Mouse (Mus musculus) G1E (cell line): ENCODE data around the gene Jag2. TPM values are rescaled to one million over a fixed set of nuclear protein-coding genes. Genes with fewer than 3 reads are reported as not detected.

Source experiments
- ATAC-seq: 2 replicates; pipeline ENCODE4 v1.8.0; 2016; ENCODE audit warnings: mild to moderate bottlenecking; ENCODE audit not compliant: insufficient number of reproducible peaks, poor library complexity, low FRiP score, severe bottlenecking; ENCODE audit errors: extremely low read depth
- DNase-seq: peaks from one replicate; pipeline ENCODE4 v3.0.0; 2012; ENCODE audit warnings: low spot score
- H3K27me3 ChIP-seq: 2 replicates; pipeline ENCODE4 v1.6.1; 2012; ENCODE audit warnings: mild to moderate bottlenecking, low read length, inconsistent platforms; ENCODE audit not compliant: insufficient read depth
- H3K36me3 ChIP-seq: replicated peaks from 2 replicates; pipeline ENCODE3; 2012; ENCODE audit warnings: mild to moderate bottlenecking, inconsistent platforms
- H3K4me1 ChIP-seq: 2 replicates; pipeline ENCODE4 v1.6.1; 2012; ENCODE audit warnings: low read depth, low read length, inconsistent platforms, mixed read lengths; ENCODE audit not compliant: insufficient read depth
- H3K4me3 ChIP-seq: 2 replicates; pipeline ENCODE4 v1.5.1; 2012; ENCODE audit warnings: low read depth, mild to moderate bottlenecking, inconsistent platforms, low read length, moderate library complexity, mixed read lengths
- H3K9me3 ChIP-seq: replicated peaks from 2 replicates; pipeline ENCODE4 v1.6.1; 2012; ENCODE audit warnings: inconsistent platforms
- CTCF ChIP-seq: IDR thresholded peaks from 2 replicates; pipeline ENCODE4 v1.5.1; 2012; ENCODE audit warnings: low read depth, low read length, inconsistent platforms, mixed read lengths
- GATA1 ChIP-seq: IDR thresholded peaks from 2 replicates; pipeline ENCODE4 v1.6.1; 2012; ENCODE audit warnings: borderline replicate concordance, low read length, inconsistent platforms, mixed read lengths
- GATA2 ChIP-seq: IDR thresholded peaks from 2 replicates; pipeline ENCODE4 v1.6.1; 2012; ENCODE audit warnings: low read depth, low read length, inconsistent platforms, borderline replicate concordance
- POLR2AphosphoS5 ChIP-seq: IDR thresholded peaks from 2 replicates; pipeline ENCODE4 v1.6.1; 2012; ENCODE audit warnings: low read depth, low read length, inconsistent platforms; ENCODE audit not compliant: insufficient replicate concordance
- TAL1 ChIP-seq: conservative IDR thresholded peaks from 2 replicates; pipeline ENCODE4 v1.6.1; 2012; ENCODE audit warnings: low read depth, low read length, inconsistent platforms, mixed read lengths
- polyA plus RNA-seq: library from polyadenylated mRNA; stranded (reverse); fragments of >175 nt; gene quantifications from 2 replicates; pipeline ENCODE4 v1.2.3, GENCODE M21; 2012
- total RNA-seq, 2 experiments: library from RNA; stranded (forward) in 1 of 2; stranded (reverse) in 1 of 2; fragments of 200-1000 nt in 1 of 2; fragments of >200 nt in 1 of 2; fragmentation: Nextera tagmentation in 1 of 2; gene quantifications; 2 replicates each; pipeline ENCODE4 v1.2.3; 2014 to 2017

The Jag2 gene
- total and polyA plus RNA-seq, 3 experiments, result 0.44 to 1.8 (median 0.60) TPM

GRCm38 (mm10) chr12:112938366-112938765 lies 8.8 kb upstream of the Jag2 start:
- no peak for TF ChIP-seq TAL1
- no peak for TF ChIP-seq POLR2AphosphoS5
- TF ChIP-seq CTCF, result no peak
- no peak for TF ChIP-seq GATA1
- TF ChIP-seq GATA2, result no peak
- Histone ChIP-seq H3K4me3 (no peak overlapping the region), H3K4me1 (peaks cover 18% of the 10 kb centered on the region), H3K9me3 (no peaks in the 10 kb centered on the region), H3K27me3 (peaks cover 20% of the 10 kb centered on the region; the same call in 1 of the 2 replicates), H3K36me3 (peaks cover 4% of the 10 kb centered on the region)
- DNase-seq, result no peak
- ATAC-seq, result no peak

- Histone ChIP-seq H3K27me3 (peaks cover 20% of the 10 kb centered on the region; the same call in 1 of the 2 replicates), H3K9me3 (no peaks in the 10 kb centered on the region), H3K4me3 (no peak overlapping the region), H3K4me1 (peaks cover 18% of the 10 kb centered on the region), H3K36me3 (peaks cover 4% of the 10 kb centered on the region)
- ATAC-seq, result no peak
- no peak for TF ChIP-seq TAL1
- no peak for TF ChIP-seq GATA2
- no peak for TF ChIP-seq GATA1
- no peak for TF ChIP-seq POLR2AphosphoS5
- no peak for TF ChIP-seq CTCF
- DNase-seq, result no peak
These were observed 8.3 kb upstream of the Jag2 start for GRCm38 (mm10) chr12:112937906-112938305.

GRCm38 (mm10) chr12:112932647-112933046 lies 3.1 kb upstream of the Jag2 start:
- DNase-seq, result no peak
- Histone ChIP-seq H3K4me3 (no peak overlapping the region), H3K36me3 (no peaks in the 10 kb centered on the region), H3K9me3 (peaks cover 21% of the 10 kb centered on the region), H3K27me3 (peaks cover 43% of the 10 kb centered on the region), H3K4me1 (no peaks in the 10 kb centered on the region)
- no peak for ATAC-seq
- TF ChIP-seq TAL1, result no peak
- no peak for TF ChIP-seq CTCF
- no peak for TF ChIP-seq POLR2AphosphoS5
- no peak for TF ChIP-seq GATA2
- no peak for TF ChIP-seq GATA1

GRCm38 (mm10) chr12:112928401-112929241 lies 955 bp downstream of the Jag2 start:
- H3K4me1 ChIP-seq, result no peaks in the 10 kb centered on the region
- no peak for ATAC-seq
- H3K9me3 ChIP-seq, result peaks cover 21% of the 10 kb centered on the region
- peaks cover 43% of the 10 kb centered on the region for H3K27me3 ChIP-seq
- DNase-seq, result no peak
- TF ChIP-seq GATA2 (no peak), POLR2AphosphoS5 (no peak), TAL1 (no peak), GATA1 (no peak), CTCF (no peak)
- peak overlapping the region; percentile 45; the same call in 1 of the 2 replicates for H3K4me3 ChIP-seq
- H3K36me3 ChIP-seq, result no peaks in the 10 kb centered on the region

GRCm38 (mm10) chr12:112927265-112927664 lies 2.3 kb downstream of the Jag2 start:
- Histone ChIP-seq H3K9me3 (peaks cover 21% of the 10 kb centered on the region), H3K4me3 (no peak overlapping the region), H3K27me3 (peaks cover 38% of the 10 kb centered on the region), H3K4me1 (no peaks in the 10 kb centered on the region), H3K36me3 (no peaks in the 10 kb centered on the region)
- TF ChIP-seq GATA2 (no peak), POLR2AphosphoS5 (no peak), TAL1 (no peak)
- DNase-seq (no peak), ATAC-seq (no peak)

GRCm38 (mm10) chr12:112925950-112926349 lies 3.6 kb downstream of the Jag2 start:
- DNase-seq (no peak), ATAC-seq (no peak)
- Histone ChIP-seq H3K9me3 (peaks cover 21% of the 10 kb centered on the region), H3K36me3 (no peaks in the 10 kb centered on the region), H3K4me1 (no peaks in the 10 kb centered on the region), H3K4me3 (no peak overlapping the region), H3K27me3 (peaks cover 32% of the 10 kb centered on the region)
- TF ChIP-seq CTCF, result no peak
- TF ChIP-seq TAL1, result no peak
- TF ChIP-seq POLR2AphosphoS5, result no peak
- no peak for TF ChIP-seq GATA1
- no peak for TF ChIP-seq GATA2
